Mouse (Mus musculus): Measurements from ENCODE around the gene Dnajb4.

Gene Dnajb4

DNA sequence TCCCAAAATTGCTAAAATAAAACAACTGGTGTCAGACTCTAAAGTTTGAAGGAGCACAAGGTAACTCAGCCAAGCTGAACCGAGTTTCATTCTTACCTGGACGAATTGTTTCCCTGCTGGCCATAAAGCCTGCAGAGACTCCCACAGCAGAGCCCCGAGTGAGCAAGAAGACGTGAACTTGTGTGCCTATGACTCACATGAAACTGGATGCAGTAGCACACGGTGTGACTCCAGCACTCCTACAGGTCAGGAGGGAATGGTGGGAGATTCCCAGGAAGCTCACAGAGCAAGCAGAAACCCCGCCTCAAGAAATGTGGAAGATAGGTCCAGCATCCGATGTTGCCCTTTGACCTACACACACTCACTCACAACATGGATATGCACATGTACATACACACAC lies 38.2 kb downstream of the Dnajb4 start:
- DNase-seq (ENCODE audit: low read depth, low spot score): no peak

DNA sequence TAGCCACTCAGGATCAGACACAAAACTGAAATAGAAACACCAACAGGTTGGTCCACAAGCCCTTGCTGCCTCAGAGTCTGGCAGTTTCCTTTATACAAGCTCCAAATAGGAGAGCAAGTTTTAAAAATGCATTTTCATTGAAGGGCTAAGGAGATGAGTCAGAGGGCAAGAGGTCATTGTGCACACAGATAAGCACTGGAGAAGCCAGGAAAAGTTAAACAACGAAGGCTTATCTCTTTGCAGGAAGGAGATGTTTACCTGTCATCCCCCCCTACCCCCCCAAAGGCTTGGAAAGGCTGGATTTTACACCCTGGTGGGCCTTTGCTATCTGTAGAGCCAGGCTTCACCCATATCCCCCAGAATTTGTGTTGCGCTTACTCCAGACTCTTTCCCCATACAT lies 38.9 kb downstream of the Dnajb4 start:
- no peak for DNase-seq (ENCODE audit: low read depth, low spot score)

DNA sequence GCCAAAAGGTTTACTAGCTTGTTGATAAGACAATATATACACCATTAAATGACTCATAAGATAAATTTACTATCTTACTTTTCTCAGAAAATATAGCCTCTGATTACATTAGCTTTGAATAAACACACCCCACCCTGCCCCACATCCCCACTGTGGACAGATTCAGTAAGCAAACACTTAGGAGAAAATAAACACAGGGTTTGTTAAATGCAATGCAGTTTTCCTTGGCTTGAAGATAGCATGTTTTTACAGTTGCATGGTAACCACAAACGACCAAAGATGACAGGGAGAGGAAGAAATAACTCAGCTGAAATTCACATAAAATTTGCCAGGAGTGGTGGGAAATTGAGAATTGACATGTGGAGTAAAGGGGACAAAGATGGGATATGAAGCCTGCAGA lies 39.7 kb downstream of the Dnajb4 start:
- no peak for DNase-seq (ENCODE audit: low read depth, low spot score)

DNA sequence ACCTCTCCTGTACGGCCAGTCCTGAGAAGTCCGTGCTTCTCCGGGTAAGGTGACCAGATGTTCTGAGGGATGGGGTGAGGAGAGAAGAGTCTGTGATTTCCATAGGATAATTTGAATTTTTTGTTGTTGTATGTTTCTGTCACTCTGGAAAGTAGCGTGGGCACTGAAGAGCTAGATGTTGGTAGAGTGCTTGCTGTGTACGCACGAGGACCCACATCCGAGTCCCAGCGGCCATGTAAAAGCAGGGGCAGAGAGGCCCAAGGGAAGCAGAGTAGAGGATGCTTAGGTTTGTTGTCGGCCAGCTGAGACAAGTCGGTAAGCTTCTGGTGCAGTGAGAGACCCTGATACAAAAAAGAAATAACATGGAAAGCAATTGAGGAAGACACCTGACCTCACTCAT lies 42.1 kb downstream of the Dnajb4 start:
- DNase-seq (ENCODE audit: low read depth, low spot score): no peak

DNA sequence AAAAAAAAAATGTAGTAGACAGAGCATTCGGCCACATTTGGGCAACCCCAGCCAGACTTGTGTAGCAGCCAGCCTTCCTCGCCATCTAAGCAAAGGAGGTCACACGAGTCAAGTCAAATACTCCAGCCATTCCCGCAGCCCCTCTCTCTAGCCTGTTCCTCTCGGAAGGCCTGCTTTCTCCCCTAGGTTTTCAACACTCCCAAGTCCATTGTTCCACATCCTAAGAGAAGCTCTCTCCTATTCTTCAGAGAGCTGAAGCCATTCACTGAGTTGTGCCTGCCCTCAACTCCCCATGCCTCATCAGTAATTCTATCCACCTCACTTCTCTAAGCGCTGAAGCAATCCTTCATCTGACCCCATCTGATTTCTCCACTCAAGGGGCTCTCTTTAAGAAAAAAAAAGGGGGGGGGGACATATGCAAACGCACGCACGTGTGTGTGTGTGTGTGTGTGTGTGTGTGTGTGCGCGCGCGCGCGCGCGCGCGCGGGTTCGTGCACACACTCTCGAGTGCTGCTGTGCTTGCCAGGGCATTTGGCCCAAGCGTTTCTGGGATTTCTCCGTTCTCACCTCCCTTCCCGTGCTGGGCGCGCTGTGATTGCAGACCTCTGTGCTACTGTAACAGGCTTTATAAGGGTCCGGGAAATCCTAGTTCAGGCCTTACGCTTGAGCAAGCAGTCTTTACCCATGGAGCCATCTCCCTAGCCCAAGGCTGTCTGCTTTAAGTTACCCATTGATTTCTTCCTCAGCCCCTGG lies 43.2 kb downstream of the Dnajb4 start:
- peak; percentile 43 for DNase-seq (ENCODE audit: low read depth, low spot score)

DNA sequence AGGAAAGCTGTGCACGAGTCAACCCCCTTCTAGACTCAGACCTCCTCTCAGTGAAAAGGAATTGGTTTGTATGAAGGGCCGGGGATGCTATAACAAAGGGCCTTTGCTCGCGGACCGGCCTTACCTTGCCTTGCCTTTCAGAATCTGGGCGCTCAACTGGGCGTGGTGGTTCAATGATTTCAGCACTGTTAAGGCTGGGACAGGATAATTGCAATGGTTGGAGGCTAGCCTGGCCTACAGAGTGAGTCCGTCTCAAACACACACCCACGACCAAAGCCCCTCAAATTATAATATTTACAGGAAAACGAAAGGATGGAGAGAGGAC lies 44.0 kb downstream of the Dnajb4 start, which contains the start of gene Gipc2:
Gene Gipc2 (minus strand): TSS at position 132 of the 325 bp plus-strand sequence.
- DNase-seq (ENCODE audit: low read depth, low spot score): peak; percentile 77

DNA sequence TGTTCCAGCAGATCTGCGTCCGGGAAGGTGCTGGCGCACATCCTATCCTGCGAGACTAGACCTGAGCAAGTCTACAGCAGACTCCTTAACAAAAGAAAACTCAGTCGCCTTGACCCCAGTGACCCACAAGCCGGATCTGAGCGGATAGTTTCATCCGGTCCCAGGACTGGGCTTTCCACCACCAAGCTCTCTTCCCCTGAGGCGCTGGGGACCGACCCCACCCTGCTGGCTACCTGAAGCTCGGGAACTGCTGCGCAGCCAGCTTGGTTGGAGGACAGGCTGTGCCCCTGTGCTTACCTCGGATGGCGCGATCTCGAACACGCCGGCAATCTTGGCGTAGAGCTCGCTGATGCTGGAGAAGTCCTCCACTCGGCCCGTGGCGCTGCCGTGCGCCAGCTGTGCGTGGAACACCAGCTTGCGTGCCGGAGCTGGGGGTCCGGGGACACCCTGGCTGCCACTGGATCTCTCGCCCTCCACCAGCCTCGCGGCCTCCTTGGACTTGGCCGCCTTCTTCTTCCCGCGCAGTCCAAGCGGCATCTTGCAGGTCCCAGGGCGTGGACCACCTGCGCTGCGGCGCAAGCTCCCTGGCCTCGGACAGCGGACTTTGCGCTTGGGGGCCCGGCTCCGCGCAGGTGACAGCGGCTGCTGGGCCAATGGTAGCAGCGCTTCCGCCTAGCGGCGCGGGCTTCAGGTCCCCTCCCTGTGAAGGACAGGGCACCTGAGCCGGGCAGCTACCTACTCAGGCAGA lies 44.6 kb downstream of the Dnajb4 start:
- peak; percentile 94 for DNase-seq (ENCODE audit: low read depth, low spot score)

DNA sequence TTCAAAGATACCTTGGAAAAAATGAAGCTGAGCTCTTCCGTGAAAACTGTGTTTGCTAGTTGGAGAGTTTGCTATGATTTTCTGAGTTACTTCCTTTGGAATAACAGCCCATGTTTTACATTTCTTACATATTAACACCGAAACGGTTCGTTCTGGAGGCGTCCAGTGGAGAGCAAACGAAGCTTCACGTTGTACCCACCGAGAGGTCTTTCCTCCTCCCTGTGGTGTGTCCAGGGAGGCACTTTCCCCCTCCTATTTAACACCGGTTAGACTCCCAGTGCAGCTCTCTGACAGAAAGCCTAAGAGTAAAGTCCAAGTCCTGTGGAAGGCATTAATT lies 45.1 kb downstream of the Dnajb4 start:
- no peak for DNase-seq (ENCODE audit: low read depth, low spot score)

DNA sequence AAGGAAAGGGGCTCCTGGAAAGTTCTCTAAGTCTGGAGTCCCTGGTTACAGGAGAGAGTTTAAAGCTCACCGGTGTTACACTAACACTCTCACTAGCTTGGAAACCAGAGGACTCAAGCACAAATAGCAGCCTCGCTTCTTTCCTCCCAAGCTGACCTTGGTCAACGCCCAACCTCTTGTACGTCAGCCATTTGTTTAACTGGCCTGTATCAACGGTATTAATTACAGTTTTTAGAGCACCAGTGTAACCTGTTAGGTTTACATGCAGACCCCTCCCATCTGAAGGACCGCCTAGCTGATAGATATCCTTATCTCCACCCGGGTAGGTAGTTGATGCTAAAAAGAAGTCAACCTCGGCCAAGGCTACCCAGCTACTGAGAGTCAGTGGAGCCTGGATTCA lies 46.8 kb downstream of the Dnajb4 start:
- no peak for DNase-seq (ENCODE audit: low read depth, low spot score)

DNA sequence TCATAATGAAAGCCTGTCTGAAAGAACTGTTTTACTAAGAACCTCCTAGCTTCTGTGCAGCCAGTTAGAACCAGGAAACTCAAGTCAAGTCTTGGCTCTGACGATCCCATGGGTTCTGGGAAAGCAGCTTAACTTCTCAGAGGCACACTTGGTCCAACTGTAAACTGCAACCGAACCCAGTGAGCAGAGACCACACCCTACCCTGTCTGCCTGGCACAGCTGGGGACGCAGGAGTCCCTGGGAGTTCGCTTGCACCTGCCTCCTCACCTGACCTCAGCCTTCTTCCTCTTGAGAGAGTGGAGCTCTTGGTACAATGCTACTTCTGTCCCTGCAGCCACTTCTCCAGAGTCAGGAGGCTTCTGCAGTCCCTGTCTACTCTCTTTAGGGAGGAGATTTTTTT lies 49.5 kb downstream of the Dnajb4 start:
- DNase-seq (ENCODE audit: low read depth, low spot score): no peak

DNA sequence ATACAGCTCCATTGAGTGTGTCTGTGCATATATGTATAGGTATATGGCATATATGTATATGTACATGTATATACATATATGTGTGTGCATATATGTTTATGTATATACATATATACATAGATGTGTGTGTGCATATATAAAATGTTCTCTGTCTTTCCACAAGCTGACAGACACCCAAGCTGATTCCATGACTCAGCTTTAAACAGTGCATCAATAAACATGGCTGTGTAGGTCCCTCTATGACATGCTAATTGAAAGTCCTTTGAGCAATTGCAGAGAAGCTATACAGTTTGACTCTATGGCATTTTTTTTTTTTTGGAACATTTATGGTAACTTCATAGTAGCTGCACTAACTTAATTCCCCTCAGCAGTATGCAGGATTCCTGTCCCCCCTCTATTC lies 50.8 kb downstream of the Dnajb4 start:
- DNase-seq (ENCODE audit: low read depth, low spot score): no peak

DNA sequence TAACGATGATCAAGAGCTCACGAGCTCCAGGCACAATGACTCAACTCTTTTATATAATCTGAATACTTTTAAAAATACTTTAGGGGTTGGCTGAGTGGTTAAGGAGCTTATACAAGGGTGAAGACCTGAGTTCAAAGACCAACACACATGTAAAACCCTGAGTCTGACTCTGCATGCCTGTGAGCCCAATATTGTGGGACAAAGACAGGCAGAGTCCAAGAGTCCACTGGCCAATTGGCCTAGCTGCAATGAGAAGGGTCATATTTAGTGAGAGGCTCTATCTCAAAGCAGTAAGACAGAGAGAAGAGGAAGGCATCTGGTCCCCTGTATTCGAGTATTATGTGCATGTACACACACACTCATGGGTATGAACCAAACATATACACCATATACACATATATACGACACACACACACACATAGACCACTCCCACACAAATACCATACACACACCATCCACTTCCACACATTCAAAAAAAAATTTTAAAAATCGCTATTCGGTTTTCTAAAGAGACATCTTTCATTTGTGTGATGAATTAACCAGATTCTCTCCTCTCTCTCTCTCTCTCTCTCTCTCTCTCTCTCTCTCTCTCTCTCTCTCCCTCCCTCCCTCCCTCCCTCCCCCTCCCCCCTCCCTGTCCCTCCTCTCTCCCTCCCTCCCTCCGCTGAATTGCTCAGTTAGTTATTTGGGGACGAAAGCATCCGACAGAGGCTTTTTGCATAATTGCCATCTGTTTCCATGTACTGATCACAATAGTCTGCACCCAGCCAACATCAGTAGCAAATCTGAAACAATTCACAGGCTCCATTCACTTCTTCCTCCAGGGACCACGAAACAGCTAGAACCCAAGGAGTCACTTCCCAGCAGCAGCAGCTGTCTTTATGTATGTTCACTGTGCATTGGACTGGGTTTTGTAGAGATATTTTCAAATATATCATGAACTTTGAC lies 51.5 kb downstream of the Dnajb4 start:
- no peak for DNase-seq (ENCODE audit: low read depth, low spot score)

DNA sequence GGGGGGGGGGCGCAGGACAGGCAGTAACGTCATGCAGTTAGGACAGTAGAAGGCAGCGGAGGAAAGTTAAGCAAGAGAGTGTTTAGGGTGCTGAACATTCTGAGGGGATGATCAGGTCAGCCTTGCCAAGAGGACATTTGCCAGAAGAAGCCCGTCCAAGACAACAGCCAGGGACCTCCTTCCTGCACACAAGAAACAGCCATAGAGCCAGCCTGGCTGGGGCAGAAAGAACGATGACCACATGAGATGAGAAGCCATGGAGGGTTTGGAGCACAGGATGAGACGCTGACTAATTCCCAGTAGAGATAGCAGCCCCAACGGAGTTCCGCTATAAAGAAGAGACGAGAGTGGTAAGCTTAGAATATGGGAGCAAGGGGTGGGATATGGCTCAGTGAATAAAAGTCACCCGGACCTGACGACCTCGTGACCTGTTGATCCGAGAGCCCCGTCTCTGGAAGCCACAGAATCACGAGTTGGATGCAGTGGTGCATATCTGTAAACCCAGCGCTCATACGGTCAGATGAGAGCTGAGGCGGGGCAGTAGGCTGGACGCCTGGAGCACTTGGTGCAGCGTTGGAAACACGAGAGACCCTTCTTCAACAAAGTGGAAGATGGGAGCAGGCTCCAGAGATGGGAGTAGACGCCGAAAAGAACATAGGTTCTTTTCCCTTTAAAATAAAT lies 53.1 kb downstream of the Dnajb4 start:
- no peak for DNase-seq (ENCODE audit: low read depth, low spot score)

DNA sequence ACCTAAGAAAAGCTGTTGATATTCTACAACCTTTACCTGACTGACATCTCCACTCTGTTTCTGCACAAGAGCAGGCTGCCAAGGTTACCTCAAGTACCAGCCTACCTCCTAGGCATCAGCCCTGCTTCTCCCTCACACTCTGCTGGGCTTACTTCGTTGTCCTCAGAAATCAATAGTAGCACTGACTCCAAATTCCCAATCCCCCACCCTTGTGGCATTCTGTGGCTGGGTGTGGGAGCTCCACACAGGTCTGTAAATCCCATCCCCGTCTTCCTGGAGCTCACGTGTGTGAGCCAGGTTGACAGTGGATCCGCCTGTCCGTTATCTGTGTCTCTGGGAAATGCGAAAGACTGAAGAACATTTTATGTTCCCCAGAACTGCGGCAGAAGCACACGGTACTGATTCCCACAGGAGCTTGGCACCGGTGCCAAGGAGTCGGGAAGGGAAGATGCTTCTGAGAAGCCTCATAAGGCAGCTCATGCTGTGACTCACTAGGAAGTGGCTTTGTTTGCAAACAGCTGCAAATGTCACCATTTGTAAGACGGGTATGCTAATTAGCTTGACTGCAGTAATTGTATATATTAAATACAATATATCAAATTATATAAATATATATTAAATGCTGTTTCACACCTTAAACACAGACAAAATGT lies 54.7 kb downstream of the Dnajb4 start:
- DNase-seq (ENCODE audit: low read depth, low spot score): no peak

DNA sequence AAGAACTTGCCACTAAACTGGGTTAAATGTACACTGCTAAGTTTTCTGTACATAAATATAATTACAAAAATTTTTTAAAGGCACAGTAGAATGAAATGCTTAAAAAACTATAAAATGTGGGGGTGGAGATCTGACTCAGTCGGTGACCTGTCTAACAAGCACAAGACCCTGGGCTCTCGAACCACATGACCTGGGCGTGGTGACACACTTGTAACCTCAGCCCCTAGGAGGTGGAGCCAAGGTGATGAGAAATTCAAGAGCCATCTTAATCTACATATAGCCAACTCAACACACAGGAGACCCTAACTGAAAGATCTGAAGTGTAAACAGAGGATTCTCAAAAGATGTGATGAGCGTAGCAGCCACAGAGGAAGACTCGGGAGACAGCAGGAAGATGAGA lies 56.0 kb downstream of the Dnajb4 start:
- DNase-seq (ENCODE audit: low read depth, low spot score): no peak

DNA sequence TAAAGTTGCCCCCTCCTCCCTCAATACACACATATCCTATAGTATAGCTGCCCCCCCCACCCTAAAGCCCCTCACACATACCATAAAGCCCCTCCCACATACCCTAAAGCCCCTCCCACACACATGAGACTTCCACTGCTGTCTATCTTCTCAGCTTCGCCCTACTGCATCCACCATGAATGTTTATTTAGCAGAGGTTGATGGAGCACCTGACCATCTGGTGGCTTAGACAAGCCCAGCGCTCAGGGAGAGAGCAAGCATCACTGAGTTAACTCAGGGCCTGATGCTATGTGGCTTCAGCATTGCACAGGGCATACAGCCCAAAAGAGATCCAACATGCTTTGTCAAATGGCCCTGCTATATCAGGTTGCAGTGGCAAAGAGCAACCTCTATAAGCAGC lies 57.0 kb downstream of the Dnajb4 start:
- no peak for DNase-seq (ENCODE audit: low read depth, low spot score)

DNA sequence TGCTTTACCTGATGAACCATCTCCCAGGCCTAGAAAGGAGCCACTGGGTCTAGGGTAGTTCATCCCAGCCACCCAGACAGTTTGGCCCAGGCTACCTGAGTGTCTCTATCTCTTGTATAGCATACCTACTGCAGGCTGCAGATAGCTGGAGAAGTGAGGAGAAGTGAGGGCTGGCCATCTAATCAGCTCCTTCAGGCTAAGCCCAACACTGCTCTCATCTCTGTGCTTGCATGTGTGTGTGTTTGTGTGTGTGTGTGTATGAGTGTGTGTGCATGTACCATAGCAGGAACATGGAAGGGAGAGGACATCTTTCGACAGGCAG lies 57.7 kb downstream of the Dnajb4 start:
- DNase-seq (ENCODE audit: low read depth, low spot score): no peak

DNA sequence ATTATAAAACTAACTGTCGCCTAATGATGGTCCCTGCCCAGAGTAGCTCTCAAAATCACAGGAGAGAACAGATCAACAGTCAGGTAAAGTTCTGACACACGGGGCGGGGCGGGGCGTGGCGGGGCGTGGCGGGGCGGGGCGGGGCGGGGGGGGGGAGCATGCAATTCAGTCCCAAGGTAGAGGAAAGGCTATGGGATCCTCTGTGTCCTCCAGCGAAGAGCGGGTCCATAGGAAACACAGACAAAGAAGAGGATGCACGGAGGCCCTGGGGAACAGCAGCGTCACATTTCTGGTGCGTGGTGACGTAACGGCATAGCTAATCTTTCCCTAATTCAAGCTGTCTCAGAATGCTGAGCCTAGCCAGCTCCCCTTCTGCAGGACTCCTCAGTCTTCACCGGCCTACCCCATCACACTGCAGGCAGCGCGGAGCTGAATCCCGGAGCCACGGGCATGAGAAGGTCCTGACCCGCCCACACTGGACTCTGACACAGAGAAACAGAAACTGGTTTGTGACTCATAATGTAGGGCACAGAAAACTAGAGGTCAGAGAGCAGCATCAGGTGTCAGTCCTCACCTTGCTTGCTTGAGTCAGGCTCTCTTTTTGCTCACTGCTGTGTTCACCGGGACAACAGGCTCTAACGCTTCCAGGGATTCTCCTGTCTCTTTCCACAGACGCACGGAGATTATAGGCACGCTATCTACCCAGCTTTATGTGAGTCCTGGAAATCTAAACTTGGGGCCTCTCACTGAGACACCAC lies 58.2 kb downstream of the Dnajb4 start:
- no peak for DNase-seq (ENCODE audit: low read depth, low spot score)

DNA sequence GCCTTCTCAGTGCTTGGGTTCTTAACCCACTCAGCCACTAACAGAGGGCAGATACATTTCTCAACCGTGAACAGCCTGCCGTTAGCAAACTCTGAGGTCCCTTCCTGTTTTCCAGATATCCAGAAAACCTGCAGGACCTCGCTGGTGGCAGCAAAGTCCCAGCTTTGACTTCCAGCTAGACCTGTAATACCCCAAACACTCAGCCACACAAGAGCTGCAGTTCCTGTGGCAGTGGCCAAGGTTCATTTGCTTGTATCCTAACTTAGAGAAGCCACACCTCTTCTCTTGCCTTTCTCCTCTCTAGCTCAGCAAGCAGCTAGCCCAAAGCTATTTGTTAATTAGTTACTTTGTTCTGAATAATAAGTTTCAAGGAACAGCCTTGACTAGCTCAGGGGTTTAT lies 60.2 kb downstream of the Dnajb4 start:
- DNase-seq (ENCODE audit: low read depth, low spot score): no peak

DNA sequence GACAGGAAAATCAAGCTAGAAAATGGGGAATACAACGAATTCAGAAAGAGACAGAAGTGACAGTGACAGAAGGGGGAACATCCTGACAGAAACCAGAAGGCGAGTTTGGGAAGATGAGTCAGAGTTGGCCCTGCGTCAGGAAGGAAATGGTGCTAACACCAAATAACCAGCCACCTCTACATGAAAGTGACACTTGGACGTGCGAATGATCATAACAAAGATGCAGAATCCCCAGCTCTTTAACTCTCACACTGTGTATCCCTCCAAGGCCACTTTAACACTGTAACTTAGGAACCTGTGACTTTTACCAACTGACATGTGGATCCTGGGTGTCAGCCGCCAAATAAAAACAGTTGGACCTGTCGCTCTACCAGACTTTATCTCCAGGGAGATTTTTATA lies 60.7 kb downstream of the Dnajb4 start:
- no peak for DNase-seq (ENCODE audit: low read depth, low spot score)

All from ZHBTc4 (cell line).